Mouse (Mus musculus) ES-CJ7 (cell line): ENCODE measurements around the gene Mcidas.
"Not testable (repeated sequence)": the region's sequence is repeated elsewhere in the genome, so short reads cannot be mapped to it uniquely, and the experiment has no call there.

Source experiments
- DNase-seq: peaks from one replicate; pipeline ENCODE4 v3.0.0; 2011; ENCODE audit warnings: low read depth, low spot score

Mcidas gene

GRCm38 (mm10) chr13:113012683-113013082 lies 19.0 kb downstream of the Mcidas start:
- no peak for DNase-seq

- not testable (repeated sequence) for DNase-seq
Measured at GRCm38 (mm10) chr13:113013174-113013953, 19.7 kb downstream of the Mcidas start.

- no peak for DNase-seq
Measured at GRCm38 (mm10) chr13:113021521-113021920, 27.9 kb downstream of the Mcidas start.

- no peak for DNase-seq
Measured at GRCm38 (mm10) chr13:113022467-113022866, 28.8 kb downstream of the Mcidas start.

GRCm38 (mm10) chr13:113023274-113024143 lies 29.9 kb downstream of the Mcidas start:
- DNase-seq, result no peak

DNA sequence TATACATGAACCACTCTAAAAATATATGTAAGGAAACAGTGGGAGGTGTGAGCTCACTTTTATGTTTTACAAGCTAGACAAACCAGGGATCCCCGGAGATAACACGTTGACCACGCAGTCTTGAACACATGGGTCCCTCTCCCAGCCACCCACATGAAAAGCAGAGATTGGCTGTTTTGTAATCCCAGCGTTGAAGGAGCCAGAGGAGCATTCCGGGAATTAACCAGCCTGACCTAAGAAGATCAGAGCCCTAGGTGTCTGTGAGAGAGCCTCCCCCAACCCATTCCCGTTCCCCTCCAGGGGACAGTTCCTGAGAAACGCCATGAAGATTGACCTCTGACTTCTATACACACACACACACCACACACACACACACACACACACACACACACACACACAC lies 37.7 kb downstream of the Mcidas start:
- DNase-seq, result peak; percentile 29

- peak; percentile 70 for DNase-seq
Measured at GRCm38 (mm10) chr13:113031792-113032571, 38.3 kb downstream of the Mcidas start.

GRCm38 (mm10) chr13:113032831-113033230 lies 39.2 kb downstream of the Mcidas start:
- no peak for DNase-seq

- no peak for DNase-seq
Measured at GRCm38 (mm10) chr13:113034271-113034886, 40.7 kb downstream of the Mcidas start.

DNA sequence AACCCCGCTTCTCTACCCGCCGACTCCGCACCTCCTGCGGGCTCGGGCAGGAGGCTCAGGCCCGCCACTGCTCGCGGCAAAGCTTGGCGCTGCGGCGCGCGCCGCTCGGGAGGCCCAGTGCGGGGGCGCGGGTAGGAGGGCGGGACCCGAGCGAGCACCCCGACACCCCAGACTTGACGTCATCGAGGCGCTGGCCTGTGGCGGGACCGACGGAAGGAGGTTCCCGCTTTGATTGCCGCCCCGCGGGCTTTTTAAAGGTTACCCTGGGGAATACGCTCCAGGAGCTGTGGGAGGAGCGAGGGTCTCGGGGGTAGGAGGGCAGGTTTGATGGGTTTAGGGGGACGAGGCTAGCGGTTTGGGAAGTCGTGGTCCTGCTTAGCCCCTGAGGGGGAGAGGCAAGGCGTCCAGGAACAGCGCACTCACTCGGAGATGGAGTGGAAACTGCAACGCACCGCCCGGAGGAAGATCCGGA lies 41.3 kb downstream of the Mcidas start, which contains the start of gene Cdc20b:
Gene Cdc20b (plus strand): TSS at position 162 of the 472 bp plus-strand sequence.
- peak; percentile 45 for DNase-seq

GRCm38 (mm10) chr13:113035852-113036251 lies 42.2 kb downstream of the Mcidas start:
- DNase-seq, result peak; percentile 96

DNA sequence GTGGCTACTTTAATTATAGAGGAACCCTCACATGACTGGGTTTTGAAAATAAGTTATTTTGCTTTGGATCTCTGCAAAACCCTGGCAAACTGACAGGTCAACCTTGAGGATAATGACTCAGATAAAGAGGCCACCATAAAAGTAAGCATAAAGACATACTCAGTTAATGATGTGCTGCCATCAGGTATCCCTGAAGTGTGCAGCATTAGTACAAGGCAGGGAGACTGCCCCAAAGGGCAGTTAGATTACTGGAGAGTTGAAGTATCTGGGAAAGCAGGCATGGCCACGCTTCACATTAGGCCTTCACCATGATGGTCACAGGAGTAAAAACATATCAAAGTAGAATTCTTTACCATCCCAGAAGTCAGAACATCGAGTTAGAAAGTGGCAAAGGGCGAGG lies 51.2 kb downstream of the Mcidas start:
- DNase-seq, result no peak

DNA sequence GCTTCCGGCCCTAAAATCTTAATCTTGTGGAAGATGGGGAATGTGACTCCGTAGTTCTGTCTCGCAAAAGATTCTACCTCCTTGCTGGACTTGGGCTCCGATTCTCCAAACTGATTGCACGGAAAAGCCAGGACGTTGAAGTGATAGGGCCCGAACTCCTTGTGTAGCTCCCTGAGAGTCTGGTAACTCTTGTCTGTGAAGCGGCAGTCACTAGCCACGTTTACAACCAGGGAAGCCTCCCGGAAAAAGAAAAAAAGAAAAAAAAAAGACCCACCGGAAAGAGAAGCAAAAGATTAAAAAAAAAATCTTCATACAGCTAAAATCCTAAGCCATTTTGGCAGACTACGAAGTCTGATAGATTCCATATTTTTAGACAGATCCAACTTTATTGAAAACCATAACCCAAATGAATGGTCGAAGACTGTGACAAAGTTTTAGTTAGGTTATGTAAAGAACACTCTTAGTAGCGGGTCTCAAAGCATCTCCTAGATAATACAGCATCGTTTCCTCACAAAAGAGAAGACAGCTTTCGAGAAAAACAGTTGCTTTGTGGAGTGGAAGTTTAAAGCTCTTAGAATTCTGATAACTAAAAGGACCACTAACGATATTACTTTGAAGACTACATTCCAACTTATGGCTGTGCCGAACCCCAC lies 51.9 kb downstream of the Mcidas start:
- DNase-seq, result no peak

DNA sequence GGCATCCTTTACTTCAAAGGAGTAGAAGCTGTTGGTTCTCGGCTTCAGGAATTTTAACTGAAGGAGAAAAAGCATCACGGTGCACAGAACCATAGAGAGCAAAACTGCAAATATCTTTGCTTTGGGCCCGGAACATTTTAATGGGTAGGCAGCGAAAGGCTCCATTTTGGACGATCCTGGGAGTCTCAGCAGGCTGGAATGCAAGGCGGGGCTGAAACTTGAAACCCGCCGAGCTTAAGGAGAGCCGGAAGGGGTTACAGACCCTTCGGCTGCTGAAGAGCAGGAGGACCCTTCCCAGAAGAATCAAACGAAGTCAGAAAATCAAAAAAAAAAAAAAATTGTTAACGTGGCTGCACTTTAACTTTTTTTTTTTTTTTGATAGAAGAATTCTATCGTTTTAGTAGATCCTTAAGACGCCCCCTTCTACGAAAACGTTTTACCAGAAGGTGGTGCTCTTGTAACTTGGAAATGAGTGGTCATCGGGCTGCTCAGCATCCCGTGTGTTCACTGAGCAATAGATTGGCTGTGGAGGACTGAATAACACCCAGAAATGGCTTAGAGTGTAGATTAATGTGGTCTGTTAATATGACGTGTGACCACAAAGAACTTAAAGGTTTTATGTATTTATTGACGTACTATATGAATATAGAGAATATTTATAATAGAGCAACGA lies 52.7 kb downstream of the Mcidas start, which contains the start of gene Gpx8:
Gene Gpx8 (minus strand): TSS at position 200 of the 673 bp plus-strand sequence.
- peak; percentile 58 for DNase-seq

- DNase-seq, result no peak
Measured at GRCm38 (mm10) chr13:113047018-113047417, 53.4 kb downstream of the Mcidas start.

- peak; percentile 14 for DNase-seq
Measured at GRCm38 (mm10) chr13:113047647-113048046, 54.0 kb downstream of the Mcidas start.
